Mouse (Mus musculus): ENCODE results near the gene Sdf4. TPM values are rescaled to one million over a fixed set of nuclear protein-coding genes. Genes with fewer than 3 reads are reported as not detected.

Gene Sdf4
- polyA plus RNA-seq, 1 experiment from 2014 or later: 114 TPM

- Histone ChIP-seq H3K36me3 (peaks cover 6% of the 10 kb centered on the region; the same call in 1 of the 2 replicates), H3K4me3 (no peak overlapping the region), H3K9me3 (no peaks in the 10 kb centered on the region), H3K9ac (no peak overlapping the region), H3K27me3 (peaks cover 19% of the 10 kb centered on the region), H3K27ac (replicated peaks) (no peak overlapping the region), H3K4me1 (replicated peaks) (peaks cover 42% of the 10 kb centered on the region), H3K4me2 (no peak overlapping the region)
- ATAC-seq (ENCODE audit: low FRiP score, low read depth): no peak
- 54% methylated on average over 6 of the region's 6 CpGs for WGBS
Observed at GRCm38 (mm10) chr4:156033476-156034119, 40.9 kb downstream of the Sdf4 start.

GRCm38 (mm10) chr4:156034301-156034700 is 41.6 kb downstream of the Sdf4 start:
- 53% methylated on average over 4 of the region's 4 CpGs for WGBS
- no peak overlapping the region for H3K9ac ChIP-seq
- no peak overlapping the region for H3K4me3 ChIP-seq
- ATAC-seq (ENCODE audit: low FRiP score, low read depth): no peak
- no peak overlapping the region for H3K27ac ChIP-seq (replicated peaks)
- peaks cover 4% of the 10 kb centered on the region; the same call in 1 of the 2 replicates for H3K36me3 ChIP-seq
- H3K4me2 ChIP-seq: peak overlapping the region; percentile 52; the same call in 1 of the 2 replicates
- H3K4me1 ChIP-seq (replicated peaks): peaks cover 42% of the 10 kb centered on the region
- peaks cover 19% of the 10 kb centered on the region for H3K27me3 ChIP-seq
- no peaks in the 10 kb centered on the region for H3K9me3 ChIP-seq

- no peak for ATAC-seq (ENCODE audit: low FRiP score, low read depth)
- no peaks in the 10 kb centered on the region for H3K9me3 ChIP-seq
- no peaks in the 10 kb centered on the region for H3K36me3 ChIP-seq
- H3K4me2 ChIP-seq: peak overlapping the region; percentile 52
- 6% methylated on average over 25 of the region's 25 CpGs for WGBS
- peaks cover 42% of the 10 kb centered on the region for H3K4me1 ChIP-seq (replicated peaks)
- 0 out of 2 replicates have a peak overlapping the region, but pooled peaks have one; percentile 2 for H3K9ac ChIP-seq
- H3K27ac ChIP-seq (replicated peaks): no peak overlapping the region
- peak overlapping the region; percentile 28 for H3K4me3 ChIP-seq
- H3K27me3 ChIP-seq: peaks cover 19% of the 10 kb centered on the region
Observed at GRCm38 (mm10) chr4:156034901-156035300, 42.2 kb downstream of the Sdf4 start.

DNA sequence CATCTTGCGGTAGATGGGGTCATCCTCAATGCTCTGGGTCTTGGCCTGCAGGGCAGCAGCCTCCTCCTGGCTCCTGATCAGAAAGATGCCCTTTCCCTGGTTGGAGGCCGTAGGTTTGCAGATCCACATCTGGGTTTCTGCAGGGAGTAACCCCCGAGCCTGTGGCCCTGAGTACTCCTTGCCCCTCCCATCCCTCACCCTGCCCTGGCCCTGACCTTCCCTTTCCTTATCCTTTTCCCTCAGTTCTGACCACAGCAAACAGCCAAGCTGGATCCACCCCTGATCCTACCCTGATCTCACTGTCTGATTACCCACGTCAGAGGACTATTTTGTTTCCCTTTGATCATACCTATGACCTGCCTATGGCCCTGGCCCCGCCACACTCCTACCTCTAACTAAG is 52.1 kb downstream of the Sdf4 start:
- H3K9me3 ChIP-seq: no peaks in the 10 kb centered on the region
- WGBS: 76% methylated on average over 5 of the region's 5 CpGs
- no peak overlapping the region for H3K4me2 ChIP-seq
- no peaks in the 10 kb centered on the region for H3K27me3 ChIP-seq
- no peak for ATAC-seq (ENCODE audit: low FRiP score, low read depth)
- H3K9ac ChIP-seq: no peak overlapping the region
- H3K36me3 ChIP-seq: no peaks in the 10 kb centered on the region
- H3K4me1 ChIP-seq (replicated peaks): no peaks in the 10 kb centered on the region
- H3K4me3 ChIP-seq: no peak overlapping the region
- H3K27ac ChIP-seq (replicated peaks): no peak overlapping the region

DNA sequence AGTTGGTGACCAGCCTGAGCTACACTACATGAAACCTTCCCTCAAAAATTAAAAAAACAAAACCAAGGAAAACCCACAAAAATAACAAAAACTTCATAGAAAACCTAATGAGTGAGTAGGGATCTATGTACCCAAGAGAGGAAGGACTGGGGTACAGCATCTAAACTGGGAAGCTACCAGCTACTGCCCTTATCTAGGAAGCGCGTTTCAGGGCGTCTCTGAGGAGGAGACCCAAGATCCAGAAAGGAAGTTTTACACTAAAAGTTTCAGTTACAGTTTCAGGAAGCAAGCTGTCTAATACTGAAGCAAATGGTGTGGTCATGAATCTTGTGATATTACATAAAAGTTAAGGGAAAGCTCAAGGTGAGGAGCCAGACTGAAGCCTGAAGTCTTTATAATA is 57.1 kb downstream of the Sdf4 start:
- Histone ChIP-seq H3K9ac (no peak overlapping the region), H3K36me3 (no peaks in the 10 kb centered on the region), H3K4me3 (no peak overlapping the region), H3K27ac (replicated peaks) (no peak overlapping the region), H3K4me2 (no peak overlapping the region), H3K9me3 (no peaks in the 10 kb centered on the region), H3K27me3 (no peaks in the 10 kb centered on the region), H3K4me1 (replicated peaks) (no peaks in the 10 kb centered on the region)
- WGBS: 81% methylated on average over 3 of the region's 3 CpGs
- ATAC-seq (ENCODE audit: low FRiP score, low read depth): no peak

DNA sequence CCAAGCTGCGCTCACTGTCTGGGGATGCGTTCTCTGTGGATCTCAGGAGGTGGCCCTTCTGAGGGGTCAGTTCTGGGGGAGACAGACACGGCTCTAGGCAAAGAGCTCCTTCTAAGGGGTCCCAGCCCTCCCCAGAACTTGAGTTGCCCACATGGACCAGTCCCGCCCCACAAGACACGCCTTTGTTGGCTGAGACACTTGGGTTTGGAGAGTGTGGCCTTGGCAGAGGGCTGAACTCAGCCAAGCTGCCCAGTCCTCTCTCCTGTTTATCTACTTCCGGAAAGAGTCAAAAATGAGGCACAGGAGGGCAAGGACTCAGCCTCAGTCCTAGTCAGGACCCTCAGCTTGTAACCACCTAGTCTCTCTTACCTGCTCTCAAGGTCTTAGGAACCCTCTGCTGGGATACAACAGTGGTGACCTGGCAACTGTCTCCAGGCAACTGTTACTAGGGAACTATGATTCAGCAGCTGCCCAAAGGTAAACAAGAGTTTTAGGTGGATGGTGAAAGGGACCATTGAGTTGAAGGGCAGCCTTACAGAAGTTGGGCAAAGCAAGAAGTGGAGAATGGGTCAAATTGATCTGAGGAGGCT is 57.8 kb downstream of the Sdf4 start:
- Histone ChIP-seq H3K9ac (no peak overlapping the region), H3K4me1 (replicated peaks) (no peaks in the 10 kb centered on the region), H3K9me3 (no peaks in the 10 kb centered on the region), H3K4me3 (no peak overlapping the region), H3K27ac (replicated peaks) (no peak overlapping the region), H3K36me3 (no peaks in the 10 kb centered on the region), H3K27me3 (no peaks in the 10 kb centered on the region), H3K4me2 (no peak overlapping the region)
- no peak for ATAC-seq (ENCODE audit: low FRiP score, low read depth)
- WGBS: 69% methylated on average over 6 of the region's 6 CpGs

DNA sequence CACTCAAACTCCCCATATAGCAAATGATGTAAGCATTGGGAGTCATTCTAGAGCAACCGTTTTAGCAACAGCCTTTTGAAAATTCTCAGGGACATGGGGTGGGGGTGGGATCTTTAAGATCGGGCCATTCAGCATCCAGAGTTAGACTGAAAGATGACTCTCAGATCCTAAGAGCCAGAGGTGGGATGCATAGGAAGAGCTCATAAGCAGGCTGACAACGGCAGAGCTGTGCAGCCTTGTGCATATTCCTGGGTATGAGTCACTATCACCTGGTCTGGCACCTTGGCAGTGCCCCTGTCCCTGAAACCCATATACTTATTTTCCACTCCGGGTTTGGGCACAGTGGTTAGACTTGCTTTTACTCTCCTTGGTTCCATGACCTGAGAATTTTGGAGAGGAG is 60.4 kb downstream of the Sdf4 start:
- Histone ChIP-seq H3K4me2 (no peak overlapping the region), H3K36me3 (no peaks in the 10 kb centered on the region), H3K9me3 (no peaks in the 10 kb centered on the region), H3K9ac (no peak overlapping the region), H3K27ac (replicated peaks) (no peak overlapping the region), H3K27me3 (no peaks in the 10 kb centered on the region), H3K4me3 (no peak overlapping the region), H3K4me1 (replicated peaks) (no peaks in the 10 kb centered on the region)
- WGBS: 91% methylated on average over 4 of the region's 4 CpGs
- ATAC-seq (ENCODE audit: low FRiP score, low read depth): no peak

DNA sequence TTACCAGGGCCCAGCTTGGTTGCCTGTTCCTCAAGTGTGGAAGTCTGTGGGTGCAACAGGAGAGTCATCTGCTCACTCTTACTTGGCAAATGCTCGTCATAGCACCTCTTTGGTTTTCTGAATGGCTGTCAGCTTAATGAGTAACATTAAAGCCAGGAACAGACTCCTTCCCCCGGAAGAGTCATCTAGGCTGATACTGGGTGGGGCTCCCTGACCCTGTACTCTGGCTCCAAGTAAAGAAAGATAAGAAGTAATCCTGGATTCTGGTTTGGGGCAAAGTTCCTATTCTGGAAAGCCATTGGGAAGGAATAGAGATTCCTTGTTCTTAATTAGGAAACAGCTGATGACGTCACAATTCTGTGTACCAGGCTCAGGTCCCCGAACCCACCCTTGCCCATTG is 61.5 kb downstream of the Sdf4 start:
- no peaks in the 10 kb centered on the region for H3K36me3 ChIP-seq
- H3K4me3 ChIP-seq: no peak overlapping the region
- no peak overlapping the region for H3K9ac ChIP-seq
- no peak overlapping the region for H3K27ac ChIP-seq (replicated peaks)
- no peak overlapping the region for H3K4me2 ChIP-seq
- WGBS: 89% methylated on average over 4 of the region's 4 CpGs
- no peak for ATAC-seq (ENCODE audit: low FRiP score, low read depth)
- no peaks in the 10 kb centered on the region for H3K4me1 ChIP-seq (replicated peaks)
- no peaks in the 10 kb centered on the region for H3K9me3 ChIP-seq
- H3K27me3 ChIP-seq: no peaks in the 10 kb centered on the region

DNA sequence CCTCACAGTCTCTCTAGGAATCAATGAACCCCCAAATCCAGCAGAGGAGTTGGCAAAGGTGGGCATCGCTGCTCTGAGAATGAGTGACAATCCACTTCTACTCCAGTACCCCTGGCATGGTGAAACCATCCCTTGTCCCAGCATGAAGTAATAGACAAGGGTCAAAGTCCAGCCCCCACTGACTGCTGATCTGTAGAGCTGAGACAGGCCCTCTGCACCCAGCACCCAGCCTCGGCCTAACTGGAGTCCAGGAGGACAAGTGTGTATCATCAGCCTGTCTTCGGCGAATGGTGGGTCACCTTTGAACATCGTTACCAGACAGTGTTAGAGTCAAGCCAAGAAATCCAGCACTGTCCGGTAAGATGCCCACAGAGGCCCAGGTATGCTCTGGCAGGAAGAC is 61.9 kb downstream of the Sdf4 start:
- ATAC-seq (ENCODE audit: low FRiP score, low read depth): no peak
- Histone ChIP-seq H3K4me2 (no peak overlapping the region), H3K4me1 (replicated peaks) (no peaks in the 10 kb centered on the region), H3K9me3 (no peaks in the 10 kb centered on the region), H3K27ac (replicated peaks) (no peak overlapping the region), H3K4me3 (no peak overlapping the region), H3K36me3 (no peaks in the 10 kb centered on the region), H3K27me3 (no peaks in the 10 kb centered on the region), H3K9ac (no peak overlapping the region)
- WGBS: 94% methylated on average over 6 of the region's 6 CpGs

DNA sequence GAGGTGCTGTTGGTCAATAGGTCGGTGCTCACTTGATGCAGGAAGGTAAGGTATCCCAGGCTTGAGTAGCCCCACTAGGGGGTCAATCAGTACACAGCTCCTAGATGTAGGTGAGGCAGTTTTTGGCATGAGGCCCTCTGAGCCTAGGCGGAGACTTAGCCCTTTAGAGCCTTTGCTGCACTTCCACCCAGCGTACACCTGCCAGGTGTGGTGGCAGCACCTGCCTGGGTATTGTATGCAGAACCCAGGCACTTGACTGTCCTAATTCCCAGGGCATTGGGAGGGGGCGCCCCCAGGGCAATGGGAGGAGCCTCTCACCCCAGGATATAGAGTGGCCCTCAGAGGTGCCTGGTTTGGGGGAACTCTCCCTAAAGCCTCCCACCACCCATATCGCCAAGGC is 62.5 kb downstream of the Sdf4 start:
- no peak for ATAC-seq (ENCODE audit: low FRiP score, low read depth)
- no peaks in the 10 kb centered on the region for H3K27me3 ChIP-seq
- WGBS: 90% methylated on average over 5 of the region's 5 CpGs

GRCm38 (mm10) chr4:156057702-156058101 is 65.0 kb downstream of the Sdf4 start:
- no peaks in the 10 kb centered on the region for H3K4me1 ChIP-seq (replicated peaks)
- ATAC-seq (ENCODE audit: low FRiP score, low read depth): no peak
- H3K27me3 ChIP-seq: no peaks in the 10 kb centered on the region
- H3K27ac ChIP-seq (replicated peaks): no peak overlapping the region
- H3K4me2 ChIP-seq: no peak overlapping the region
- H3K9me3 ChIP-seq: no peaks in the 10 kb centered on the region
- H3K4me3 ChIP-seq: no peak overlapping the region
- 71% methylated on average over 10 of the region's 10 CpGs for WGBS
- no peaks in the 10 kb centered on the region for H3K36me3 ChIP-seq
- no peak overlapping the region for H3K9ac ChIP-seq

More for the DNA sequence above, 62.5 kb downstream of the Sdf4 start:
- H3K36me3 ChIP-seq: no peaks in the 10 kb centered on the region
- no peak overlapping the region for H3K4me2 ChIP-seq
- no peaks in the 10 kb centered on the region for H3K4me1 ChIP-seq (replicated peaks)
- no peak overlapping the region for H3K4me3 ChIP-seq
- H3K9me3 ChIP-seq: no peaks in the 10 kb centered on the region
- no peak overlapping the region for H3K9ac ChIP-seq
- no peak overlapping the region for H3K27ac ChIP-seq (replicated peaks)

GRCm38 (mm10) chr4:156058826-156059225 is 66.2 kb downstream of the Sdf4 start:
- Histone ChIP-seq H3K9me3 (no peaks in the 10 kb centered on the region), H3K4me1 (replicated peaks) (peaks cover under 1% of the 10 kb centered on the region; the same call in 1 of the 2 replicates), H3K36me3 (no peaks in the 10 kb centered on the region), H3K4me3 (no peak overlapping the region), H3K9ac (no peak overlapping the region), H3K27me3 (no peaks in the 10 kb centered on the region), H3K4me2 (no peak overlapping the region), H3K27ac (replicated peaks) (no peak overlapping the region)
- 79% methylated on average over 9 of the region's 9 CpGs for WGBS
- no peak for ATAC-seq (ENCODE audit: low FRiP score, low read depth)

GRCm38 (mm10) chr4:156059261-156059660 is 66.6 kb downstream of the Sdf4 start, which contains the start of gene Ttll10:
Gene Ttll10, minus strand, starts transcription at chr4:156059414.
- no peak within 1 kb of the TSS for H3K9ac ChIP-seq
- ATAC-seq (ENCODE audit: low FRiP score, low read depth): no peak
- 52% methylated on average over 5 of the region's 5 CpGs for WGBS
- H3K4me1 ChIP-seq (replicated peaks): peaks cover 4% of the 10 kb centered on the region; the same call in 1 of the 2 replicates
- no peaks in the 10 kb centered on the region for H3K36me3 ChIP-seq
- H3K27ac ChIP-seq (replicated peaks): no peak within 1 kb of the TSS
- no peak within 1 kb of the TSS for H3K4me2 ChIP-seq
- H3K9me3 ChIP-seq: no peaks in the 10 kb centered on the region
- H3K4me3 ChIP-seq: no peak within 1 kb of the TSS
- no peaks in the 10 kb centered on the region for H3K27me3 ChIP-seq

Data from hindbrain, embryonic 15.5 days (tissue).